Mouse (Mus musculus) liver, embryonic 14.5 days (tissue): Measurements from ENCODE around the gene Ddit4. TPM values are rescaled to one million over a fixed set of nuclear protein-coding genes. Genes with fewer than 3 reads are reported as not detected.

ENCODE experiments used
- ATAC-seq: fragments of 200-750 bp; cut with Nextera tagmentation; 2 replicates; pipeline ENCODE4 v1.8.0; 2017; ENCODE audit warnings: moderate number of reproducible peaks, mild to moderate bottlenecking, moderate library complexity; ENCODE audit not compliant: insufficient read depth
- DNase-seq, 3 experiments: peaks; one replicate each; pipeline ENCODE4 v3.0.0-alpha.2; 2012 to 2013; ENCODE audit warnings: low read depth in 3 of 3, low spot score in 3 of 3
- H3K27ac ChIP-seq: fragments of 300-500 bp; sonication (generic); 2 replicates; pipeline ENCODE4 v1.5.1; 2014; ENCODE audit warnings: moderate library complexity, mild to moderate bottlenecking, control low read depth, inconsistent platforms
- H3K27me3 ChIP-seq: fragments of 300-500 bp; sonication (generic); 2 replicates; pipeline ENCODE4 v1.6.1; 2014; ENCODE audit warnings: mild to moderate bottlenecking, low read length, moderate library complexity; ENCODE audit not compliant: control insufficient read depth, insufficient read depth
- H3K36me3 ChIP-seq: fragments of 300-500 bp; sonication (generic); replicated peaks from 2 replicates; pipeline ENCODE4 v1.6.1; 2014; ENCODE audit warnings: low read depth; ENCODE audit not compliant: control insufficient read depth, insufficient read depth
- H3K4me1 ChIP-seq, 2 experiments: fragments of 200-500 bp in 1 of 2; fragments of 300-500 bp in 1 of 2; sonication (generic) in 1 of 2; replicated peaks; 2 replicates each; pipeline ENCODE4 v1.6.1; 2012 to 2014; ENCODE audit warnings: antibody characterized with exemption in 1 of 2, inconsistent platforms in 1 of 2, low read length in 1 of 2; ENCODE audit not compliant: control insufficient read depth in 2 of 2, insufficient read depth in 2 of 2
- H3K4me2 ChIP-seq: fragments of 300-500 bp; sonication (generic); 2 replicates; pipeline ENCODE4 v1.6.1; 2014; ENCODE audit warnings: low read depth, mild to moderate bottlenecking, control low read depth, moderate library complexity
- H3K4me3 ChIP-seq, 2 experiments: fragments of 200-500 bp in 1 of 2; fragments of 300-500 bp in 1 of 2; sonication (generic) in 1 of 2; 2 replicates each; pipeline ENCODE4 v1.5.1; 2012 to 2014; ENCODE audit warnings: low read depth in 2 of 2, low read length in 2 of 2, mild to moderate bottlenecking in 2 of 2, control low read depth in 1 of 2, inconsistent platforms in 1 of 2, moderate library complexity in 1 of 2; ENCODE audit not compliant: insufficient read depth in 1 of 2
- H3K9ac ChIP-seq: fragments of 300-500 bp; sonication (generic); replicated peaks from 2 replicates; pipeline ENCODE4 v1.6.1; 2014; ENCODE audit warnings: mild to moderate bottlenecking, control low read depth, moderate library complexity
- H3K9me3 ChIP-seq: fragments of 300-500 bp; sonication (generic); 2 replicates; pipeline ENCODE4 v1.6.1; 2016; ENCODE audit warnings: low read length, mixed read lengths; ENCODE audit not compliant: control insufficient read depth
- CTCF ChIP-seq: IDR thresholded peaks from 2 replicates; pipeline ENCODE4 v1.5.1; 2016; ENCODE audit warnings: antibody characterized with exemption, low read depth, control low read depth
- EP300 ChIP-seq: IDR thresholded peaks from 2 replicates; pipeline ENCODE4 v1.6.1; 2016; ENCODE audit warnings: antibody characterized with exemption, low read depth
- WGBS: fragments of 180-500 bp; shearing (Covaris S2); extraction: QIAGEN DNeasy Blood & Tissue Kit; methylation state at CpG from one replicate; pipeline ENCODE4 v1.1.7; 2014; ENCODE audit not compliant: insufficient replicate concordance; 5-methylcytosine and 5-hydroxymethylcytosine counted together
- polyA plus RNA-seq, 2 experiments: library from polyadenylated mRNA; depleted of rRNA in 1 of 2; stranded (reverse) in 1 of 2; unstranded in 1 of 2; fragments of >200 nt; fragmentation: Nextera tagmentation in 1 of 2; extraction: Ambion mirVana in 1 of 2; gene quantifications; 2 replicates each; pipeline versions ENCODE4 v1.2.1 to v1.2.3; 2012 to 2014

Gene Ddit4
- polyA plus RNA-seq, 2 experiments, result 0.39 to 3.3 TPM

DNA sequence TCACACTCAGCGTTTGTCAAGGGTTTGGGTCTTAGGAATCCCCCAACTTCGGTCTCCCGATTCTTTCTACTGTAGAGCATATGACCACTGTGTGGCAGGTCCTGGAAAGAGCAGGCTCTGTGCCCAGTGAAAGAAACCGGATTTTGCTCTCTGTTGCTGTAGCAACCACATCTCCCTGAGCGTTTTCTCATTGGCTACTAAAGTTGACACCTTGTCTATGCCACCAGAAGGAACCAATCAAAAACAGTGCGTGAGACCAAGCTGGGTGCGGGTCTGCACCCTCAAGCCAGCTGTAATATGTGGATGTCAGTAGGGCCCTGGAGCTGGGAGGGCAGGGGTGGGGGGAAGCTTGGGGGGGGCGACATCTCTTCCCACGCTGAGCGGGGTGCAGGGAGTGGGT, 20.6 kb downstream of the Ddit4 start:
- Histone ChIP-seq H3K36me3 (no peaks in the 10 kb centered on the region), H3K27me3 (no peaks in the 10 kb centered on the region), H3K4me3 (no peak overlapping the region), H3K27ac (no peak overlapping the region), H3K4me2 (no peak overlapping the region), H3K9me3 (no peaks in the 10 kb centered on the region), H3K9ac (no peak overlapping the region), H3K4me1 (no peaks in the 10 kb centered on the region)
- no peak for ATAC-seq
- 52% methylated on average over 10 of the region's 10 CpGs for WGBS
- no peak for DNase-seq
- TF ChIP-seq CTCF (no peak), EP300 (no peak)

DNA sequence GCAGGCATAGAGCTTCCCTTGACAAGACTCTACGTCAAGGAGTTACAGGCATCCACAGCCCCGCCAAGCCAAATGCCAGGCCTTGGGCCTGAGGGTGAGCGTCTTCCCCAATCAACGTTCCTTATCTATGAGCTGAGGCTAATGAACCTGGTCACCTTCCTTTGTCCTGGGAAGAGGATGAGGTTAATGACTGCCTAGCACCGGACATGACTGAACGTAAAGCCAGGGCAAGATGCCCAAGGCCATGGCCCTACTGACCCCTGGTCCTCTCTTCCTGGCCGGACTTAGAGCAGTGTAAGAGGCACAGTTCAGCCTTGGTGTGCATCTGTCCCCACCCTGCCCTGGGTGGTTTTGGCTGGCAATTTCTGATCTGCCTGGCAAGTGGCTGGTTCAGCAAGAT, 22.4 kb downstream of the Ddit4 start:
- no peak for DNase-seq
- TF ChIP-seq CTCF, result no peak
- TF ChIP-seq EP300, result no peak
- 69% methylated on average over 7 of the region's 7 CpGs for whole genome bisulfite sequencing
- H3K4me1 ChIP-seq, result 0 out of 4 replicates have a peak, but pooled peaks cover 0 to 2% of the 10 kb centered on the region in 2 experiments
- H3K27ac ChIP-seq, result no peak overlapping the region
- no peaks in the 10 kb centered on the region for H3K27me3 ChIP-seq
- no peak for ATAC-seq
- no peaks in the 10 kb centered on the region for H3K9me3 ChIP-seq
- no peak overlapping the region for H3K9ac ChIP-seq
- H3K4me3 ChIP-seq, result no peak overlapping the region
- no peaks in the 10 kb centered on the region for H3K36me3 ChIP-seq
- H3K4me2 ChIP-seq, result no peak overlapping the region

GRCm38 (mm10) chr10:59924305-59924704, 27.3 kb downstream of the Ddit4 start:
- WGBS, result 49% methylated on average over 3 of the region's 3 CpGs
- no peak for DNase-seq
- no peak for TF ChIP-seq CTCF
- no peak for TF ChIP-seq EP300

DNA sequence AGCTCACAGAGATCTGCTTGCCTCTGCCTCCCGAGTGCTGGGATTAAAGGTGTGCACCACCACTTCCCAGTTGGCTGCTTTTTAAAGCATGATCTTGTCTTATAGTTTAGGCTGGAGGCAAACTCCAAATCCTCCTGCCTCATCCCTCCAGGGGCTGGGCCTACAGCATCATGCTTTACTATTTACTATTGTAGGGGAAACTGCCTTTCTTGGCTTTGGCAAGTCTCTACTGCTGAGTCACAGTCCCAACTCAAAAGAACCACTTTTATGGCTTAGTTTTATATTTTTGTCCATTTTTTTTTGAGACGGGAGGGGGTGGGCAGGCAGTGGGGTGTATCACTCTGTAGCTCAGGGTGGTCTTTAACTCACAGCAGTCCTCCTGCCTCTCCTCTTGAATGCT, 28.1 kb downstream of the Ddit4 start:
- Histone ChIP-seq H3K4me3 (no peak overlapping the region), H3K36me3 (no peaks in the 10 kb centered on the region), H3K9me3 (no peaks in the 10 kb centered on the region), H3K27ac (no peak overlapping the region), H3K27me3 (no peaks in the 10 kb centered on the region), H3K4me2 (no peak overlapping the region), H3K4me1 (peaks cover 13 to 24% of the 10 kb centered on the region in 2 experiments), H3K9ac (no peak overlapping the region)
- WGBS, result 63% methylated on average over 2 of the region's 2 CpGs
- no peak for DNase-seq
- ATAC-seq, result no peak
- TF ChIP-seq EP300 (no peak), CTCF (no peak)

More at GRCm38 (mm10) chr10:59924305-59924704, 27.3 kb downstream of the Ddit4 start:
- H3K27ac ChIP-seq, result no peak overlapping the region
- ATAC-seq, result no peak
- no peaks in the 10 kb centered on the region for H3K27me3 ChIP-seq
- H3K36me3 ChIP-seq, result no peaks in the 10 kb centered on the region
- H3K4me2 ChIP-seq, result no peak overlapping the region
- no peak overlapping the region for H3K9ac ChIP-seq
- no peaks in the 10 kb centered on the region for H3K9me3 ChIP-seq
- no peak overlapping the region for H3K4me3 ChIP-seq
- H3K4me1 ChIP-seq, result peaks cover 13 to 24% of the 10 kb centered on the region in 2 experiments

DNA sequence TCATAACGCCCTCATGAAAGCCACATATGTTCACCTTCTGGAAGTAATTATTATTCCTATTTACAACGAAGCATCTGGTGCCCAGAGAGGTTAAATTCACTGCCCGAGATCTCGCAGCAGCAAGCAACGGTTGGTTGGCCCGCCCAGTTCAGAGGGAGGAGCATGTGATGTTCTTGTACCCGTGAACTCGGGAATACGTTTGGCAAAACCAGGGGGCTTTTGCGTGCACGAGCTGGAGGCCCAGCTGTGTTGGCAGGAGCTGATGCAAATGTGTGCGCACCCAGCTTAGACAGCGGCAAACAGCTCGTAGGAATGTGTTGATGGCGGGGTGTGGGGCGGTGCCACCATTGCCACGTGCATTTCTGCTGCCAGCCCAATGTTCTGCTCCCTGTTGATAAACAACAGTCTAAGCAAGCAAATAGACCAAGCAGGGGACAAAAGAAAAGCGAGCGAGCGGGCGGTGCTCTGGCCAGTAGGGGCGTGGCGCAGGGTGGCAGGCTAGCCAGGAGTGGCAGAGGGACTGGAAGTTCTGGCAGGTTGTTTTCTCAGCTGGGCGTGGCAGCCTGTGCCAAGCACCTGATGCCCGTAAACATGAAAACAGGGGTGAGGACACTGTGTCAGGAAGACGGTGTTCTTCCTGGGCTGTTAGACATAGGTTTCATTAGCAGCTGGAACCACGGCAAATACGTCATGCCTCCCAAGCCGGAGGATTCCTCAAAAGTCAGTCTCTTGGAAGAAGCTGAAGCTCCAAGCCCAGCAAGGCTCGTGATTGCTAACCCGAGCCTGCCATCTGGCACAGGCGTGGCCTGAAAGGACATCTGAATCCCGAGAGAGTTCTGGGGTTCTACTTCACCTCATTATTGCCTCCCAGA, 30.6 kb downstream of the Ddit4 start:
- Histone ChIP-seq H3K36me3 (no peaks in the 10 kb centered on the region), H3K4me2 (peak overlapping the region; percentile 80), H3K9ac (peak overlapping the region; percentile 15; the same call in 1 of the 2 replicates), H3K4me1 (peaks cover 13 to 26% of the 10 kb centered on the region in 2 experiments), H3K9me3 (no peaks in the 10 kb centered on the region), H3K27ac (peak overlapping the region; percentile 4), H3K27me3 (no peaks in the 10 kb centered on the region), H3K4me3 (peak overlapping the region; percentile 55 to 60)
- ATAC-seq, result peak; percentile 73
- TF ChIP-seq CTCF, result peak; percentile 67
- TF ChIP-seq EP300, result no peak
- 10% methylated on average over 33 of the region's 33 CpGs for WGBS
- peak; percentile 30 to 64 (median 54) for DNase-seq
